Mouse (Mus musculus): Measurements from ENCODE around the gene Slc7a5.

DNA sequence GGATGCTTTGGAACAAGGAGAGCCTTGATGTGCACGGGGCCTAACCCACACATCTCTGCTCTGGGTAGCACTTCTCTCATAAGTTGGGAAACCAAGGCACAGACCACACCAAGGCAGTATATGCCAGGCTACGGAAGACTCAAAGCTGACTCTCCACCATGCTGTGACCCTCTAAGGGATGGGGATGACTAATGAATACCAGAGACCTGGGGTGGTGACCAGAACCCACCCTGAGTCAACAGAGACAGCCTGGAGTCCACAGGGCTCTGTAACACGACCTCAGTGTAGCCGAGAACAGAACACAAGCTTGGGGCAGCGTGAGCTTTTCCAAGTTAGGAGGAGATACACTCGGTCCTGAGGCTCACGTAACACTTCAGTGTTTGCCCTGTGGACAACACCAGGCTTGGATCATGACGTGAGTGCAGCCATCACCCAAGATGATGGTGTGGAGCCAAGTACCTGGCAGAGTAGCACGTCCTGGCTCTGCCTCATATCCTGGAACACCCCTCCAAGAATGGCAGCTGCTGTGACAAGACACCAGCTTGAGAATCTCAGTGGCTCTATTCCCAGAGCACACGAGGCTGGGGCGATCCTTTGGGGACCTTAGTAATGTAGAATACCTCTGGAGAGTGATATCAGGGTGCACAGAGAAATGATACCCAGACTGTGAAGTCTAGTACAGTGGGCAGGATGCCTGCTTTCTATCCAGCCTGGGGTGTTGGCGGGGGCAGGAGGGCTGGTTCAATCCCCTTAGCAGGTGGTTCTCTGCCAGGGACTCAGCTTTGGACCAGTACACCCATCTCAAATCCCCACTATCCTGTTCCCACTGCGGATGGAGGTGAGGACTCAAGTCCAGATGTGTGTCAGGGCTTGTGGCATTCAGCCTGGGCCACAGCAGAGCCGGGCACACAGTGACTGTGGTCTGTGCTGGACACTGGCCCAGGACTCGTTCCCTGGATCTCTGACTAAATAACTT lies 17.4 kb downstream of the Slc7a5 start:
- no peak for TF ChIP-seq POLR2A (IDR thresholded peaks at IDR 0.05; ENCODE audit: control insufficient read depth, low read depth, low read length)
- no peak for TF ChIP-seq CTCF (IDR thresholded peaks at IDR 0.05; ENCODE audit: control insufficient read depth, insufficient read depth, insufficient replicate concordance, low read depth, low read length)

Data from testis, adult 2 months (tissue).